Mouse (Mus musculus) embryonic facial prominence, embryonic 12.5 days (tissue): Measurements from ENCODE around the gene Agap3. TPM values are rescaled to one million over a fixed set of nuclear protein-coding genes. Genes with fewer than 3 reads are reported as not detected.

Experiments
- ATAC-seq: fragments of 200-750 bp; cut with Nextera tagmentation; 2 replicates; pipeline ENCODE4 v1.8.0; 2017; ENCODE audit not compliant: insufficient number of reproducible peaks, insufficient read depth, low FRiP score, low TSS enrichment
- H3K27ac ChIP-seq: fragments of 300-500 bp; sonication (generic); 2 replicates; pipeline ENCODE4 v1.5.1; 2016; ENCODE audit warnings: mild to moderate bottlenecking
- H3K27me3 ChIP-seq: fragments of 300-500 bp; sonication (generic); 2 replicates; pipeline ENCODE4 v1.6.1; 2016; ENCODE audit warnings: mild to moderate bottlenecking, moderate library complexity
- H3K36me3 ChIP-seq: fragments of 300-500 bp; sonication (generic); 2 replicates; pipeline ENCODE4 v1.6.1; 2016; ENCODE audit warnings: mild to moderate bottlenecking
- H3K4me1 ChIP-seq: fragments of 300-500 bp; sonication (generic); 2 replicates; pipeline ENCODE4 v1.6.1; 2016
- H3K4me2 ChIP-seq: fragments of 300-500 bp; sonication (generic); replicated peaks from 2 replicates; pipeline ENCODE4 v1.6.1; 2016; ENCODE audit warnings: mild to moderate bottlenecking, moderate library complexity
- H3K4me3 ChIP-seq: fragments of 300-500 bp; sonication (generic); 2 replicates; pipeline ENCODE4 v1.5.1; 2016; ENCODE audit warnings: mild to moderate bottlenecking
- H3K9ac ChIP-seq: fragments of 300-500 bp; sonication (generic); 2 replicates; pipeline ENCODE4 v1.6.1; 2016; ENCODE audit warnings: mild to moderate bottlenecking, moderate library complexity
- H3K9me3 ChIP-seq: fragments of 300-500 bp; sonication (generic); 2 replicates; pipeline ENCODE4 v1.6.1; 2016; ENCODE audit warnings: mild to moderate bottlenecking, moderate library complexity
- WGBS: fragments of 180-500 bp; shearing (Covaris S2); methylation state at CpG from one replicate; pipeline ENCODE4 v1.1.7; 2016; 5-methylcytosine and 5-hydroxymethylcytosine counted together
- polyA plus RNA-seq: library from polyadenylated mRNA; unstranded; fragments of >200 nt; fragmentation: Nextera tagmentation; extraction: Ambion mirVana; gene quantifications from 2 replicates; pipeline ENCODE4 v1.2.1, GENCODE M21; 2016

Agap3 gene
- 52.4 and 68.6 TPM in 2 replicates for polyA plus RNA-seq

DNA sequence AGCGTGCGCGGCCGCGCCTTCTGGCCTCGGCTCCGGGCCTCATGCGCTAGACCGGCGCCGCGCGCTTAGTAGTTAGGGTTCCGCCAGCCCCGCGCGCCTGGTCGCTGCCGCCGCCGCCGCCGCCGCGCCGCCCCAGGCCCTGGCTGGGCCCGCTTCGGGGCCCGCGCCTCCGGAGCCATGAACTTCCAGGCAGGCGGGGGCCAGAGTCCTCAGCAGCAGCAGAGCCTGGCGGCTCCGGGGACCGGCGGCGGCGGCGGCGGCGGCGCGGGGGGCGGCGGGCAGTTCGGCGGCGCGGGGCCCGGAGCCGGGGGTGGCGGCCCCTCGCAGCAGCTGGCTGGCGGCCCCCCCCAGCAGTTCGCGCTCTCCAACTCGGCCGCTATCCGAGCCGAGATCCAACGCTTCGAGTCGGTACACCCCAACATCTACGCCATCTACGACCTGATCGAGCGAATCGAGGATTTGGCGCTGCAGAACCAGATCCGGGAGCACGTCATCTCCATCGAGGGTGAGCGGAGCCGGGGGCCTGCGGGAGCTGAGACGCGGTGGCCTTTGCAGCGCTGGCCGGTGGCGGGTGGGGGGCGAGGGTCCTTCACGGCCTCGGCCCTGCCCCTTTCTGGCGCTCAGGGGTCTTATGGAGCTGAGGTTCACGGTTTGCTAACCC, at the start of gene Agap3:
Gene Agap3 (plus strand): TSS at position 148 of the 661 bp plus-strand sequence.
- Histone ChIP-seq H3K9me3 (no peaks in the 10 kb centered on the region), H3K4me3 (peak within 1 kb of the TSS; percentile 84), H3K9ac (peak within 1 kb of the TSS; percentile 97), H3K27me3 (no peaks in the 10 kb centered on the region), H3K36me3 (peaks cover 2% of the 10 kb centered on the region; the same call in 1 of the 2 replicates), H3K4me1 (peaks cover 50% of the 10 kb centered on the region), H3K27ac (peak within 1 kb of the TSS; percentile 97), H3K4me2 (peak within 1 kb of the TSS; percentile 97)
- WGBS, result under 1% methylated on average over 76 of the region's 85 CpGs
- ATAC-seq, result peak; percentile 37; the same call in 1 of the 2 replicates

DNA sequence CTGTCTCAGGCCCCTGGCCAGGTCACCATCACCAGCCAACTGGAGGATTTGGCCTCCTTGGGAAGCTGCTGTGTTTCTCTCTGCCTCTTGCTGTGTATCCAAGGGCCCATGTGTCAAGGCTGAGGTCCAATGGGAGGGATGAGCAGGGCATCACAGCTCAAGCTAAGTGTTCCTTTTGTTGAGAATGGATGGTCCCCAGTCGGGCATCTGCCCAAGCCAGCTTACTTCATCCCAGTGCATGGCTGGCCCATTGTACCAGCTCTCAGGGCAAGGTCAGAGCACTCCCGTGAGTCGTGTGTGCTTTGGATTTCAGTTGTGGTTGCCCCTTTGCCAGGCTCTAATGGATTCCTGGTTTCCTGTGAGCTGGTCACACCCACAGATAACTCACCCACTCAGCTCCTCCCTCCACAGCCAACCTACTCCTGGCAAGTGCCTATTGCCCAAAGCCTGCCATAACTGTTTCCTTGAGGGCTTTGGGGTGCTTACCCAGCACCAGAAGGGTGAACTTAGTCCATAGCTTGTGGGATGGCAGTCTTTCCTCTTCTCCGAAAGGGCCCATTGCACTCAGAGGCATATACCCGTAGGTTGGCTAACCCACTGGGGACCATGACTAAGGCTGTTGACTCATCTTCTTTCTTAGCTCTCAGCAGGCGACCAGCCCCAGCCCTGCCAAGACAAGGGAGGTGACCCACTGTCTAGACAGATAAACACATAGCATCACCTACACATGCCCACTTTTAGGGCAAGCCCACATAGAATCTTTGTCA, 47.2 kb upstream of the Agap3 start:
- peaks cover 45% of the 10 kb centered on the region for H3K36me3 ChIP-seq
- ATAC-seq, result no peak
- 82% methylated on average over 6 of the region's 6 CpGs for WGBS

DNA sequence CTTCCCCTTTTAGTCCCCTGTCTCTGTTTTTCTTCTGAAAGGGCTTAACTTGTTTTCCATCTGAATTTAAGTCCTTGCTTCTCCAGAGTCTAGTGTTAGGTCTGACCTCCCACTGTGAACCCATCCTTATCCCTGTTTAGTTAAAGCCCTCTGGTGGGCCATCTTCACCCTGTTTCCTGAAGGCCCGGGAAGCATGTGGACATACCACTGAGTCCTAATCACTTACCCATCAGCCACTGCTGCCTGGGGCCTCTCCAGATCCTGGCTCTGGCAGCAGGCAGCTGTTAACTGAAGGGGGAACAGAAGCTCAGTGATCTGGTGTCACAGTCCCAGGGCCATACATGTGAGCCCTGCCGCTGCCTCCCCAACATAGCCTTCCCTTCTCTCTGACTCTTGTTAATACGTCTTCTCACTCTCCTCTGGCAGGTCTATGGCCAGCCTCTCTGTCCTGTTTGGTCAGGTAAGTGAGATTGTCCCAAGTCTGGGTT, 46.5 kb upstream of the Agap3 start:
- H3K27ac ChIP-seq, result no peak overlapping the region
- no peak overlapping the region for H3K4me2 ChIP-seq
- no peak overlapping the region for H3K4me3 ChIP-seq
- H3K9ac ChIP-seq, result no peak overlapping the region
- no peaks in the 10 kb centered on the region for H3K4me1 ChIP-seq
- no peak for ATAC-seq
- no peaks in the 10 kb centered on the region for H3K9me3 ChIP-seq
- WGBS, result 78% methylated on average over 3 of the region's 3 CpGs
- H3K36me3 ChIP-seq, result peaks cover 42% of the 10 kb centered on the region
- H3K27me3 ChIP-seq, result no peaks in the 10 kb centered on the region

More for the DNA sequence above, 47.2 kb upstream of the Agap3 start:
- H3K4me3 ChIP-seq, result no peak overlapping the region
- H3K9ac ChIP-seq, result no peak overlapping the region
- H3K4me2 ChIP-seq, result no peak overlapping the region
- no peaks in the 10 kb centered on the region for H3K9me3 ChIP-seq
- H3K4me1 ChIP-seq, result no peaks in the 10 kb centered on the region
- H3K27me3 ChIP-seq, result no peaks in the 10 kb centered on the region
- no peak overlapping the region for H3K27ac ChIP-seq

DNA sequence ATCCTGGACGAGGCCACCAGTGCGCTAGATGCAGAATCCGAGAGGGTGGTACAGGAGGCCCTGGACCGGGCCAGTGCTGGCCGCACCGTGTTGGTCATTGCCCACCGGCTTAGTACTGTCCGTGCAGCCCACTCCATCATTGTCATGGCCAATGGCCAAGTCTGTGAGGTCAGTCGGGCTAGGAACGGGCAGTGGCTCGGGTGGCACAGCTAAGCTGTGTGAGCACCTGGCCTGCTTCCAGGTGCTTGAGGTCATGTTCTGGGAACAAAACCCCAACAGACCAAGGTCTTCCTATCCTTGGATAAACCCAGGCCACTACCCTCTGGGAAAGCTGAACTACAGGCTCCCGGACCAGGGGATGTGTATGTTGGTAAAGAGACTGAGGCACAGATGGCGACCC, 43.3 kb upstream of the Agap3 start:
- Histone ChIP-seq H3K36me3 (peaks cover 28% of the 10 kb centered on the region), H3K9me3 (no peaks in the 10 kb centered on the region), H3K4me3 (no peak overlapping the region), H3K9ac (no peak overlapping the region), H3K27ac (no peak overlapping the region), H3K4me2 (no peak overlapping the region), H3K27me3 (no peaks in the 10 kb centered on the region), H3K4me1 (peaks cover 11% of the 10 kb centered on the region)
- WGBS, result 93% methylated on average over 13 of the region's 13 CpGs
- ATAC-seq, result no peak

DNA sequence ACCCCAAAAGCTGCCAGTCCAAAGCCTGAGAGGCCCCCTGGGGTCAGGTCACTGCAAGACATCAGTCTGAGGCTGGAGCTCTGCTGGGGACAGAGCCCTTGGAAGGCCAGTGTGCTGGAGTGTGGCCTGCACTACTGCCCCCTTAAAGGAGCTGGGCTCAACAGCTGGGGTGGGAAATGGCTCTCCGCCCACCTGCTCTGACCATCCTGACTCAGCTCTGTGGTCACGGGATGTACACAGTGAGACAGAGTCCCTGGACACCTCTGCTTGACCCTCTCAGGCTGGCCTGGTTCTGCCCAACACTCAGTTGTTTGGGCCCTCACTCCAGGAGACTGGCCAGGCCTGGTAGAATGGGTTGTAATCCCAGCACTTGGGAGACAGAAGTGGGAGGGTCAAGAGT, 42.5 kb upstream of the Agap3 start:
- no peaks in the 10 kb centered on the region for H3K27me3 ChIP-seq
- no peak overlapping the region for H3K27ac ChIP-seq
- no peak overlapping the region for H3K9ac ChIP-seq
- no peak overlapping the region for H3K4me2 ChIP-seq
- H3K36me3 ChIP-seq, result peaks cover 26% of the 10 kb centered on the region
- WGBS, result 75% methylated on average over 2 of the region's 2 CpGs
- H3K4me1 ChIP-seq, result peaks cover 15% of the 10 kb centered on the region
- H3K4me3 ChIP-seq, result no peak overlapping the region
- no peaks in the 10 kb centered on the region for H3K9me3 ChIP-seq
- no peak for ATAC-seq

DNA sequence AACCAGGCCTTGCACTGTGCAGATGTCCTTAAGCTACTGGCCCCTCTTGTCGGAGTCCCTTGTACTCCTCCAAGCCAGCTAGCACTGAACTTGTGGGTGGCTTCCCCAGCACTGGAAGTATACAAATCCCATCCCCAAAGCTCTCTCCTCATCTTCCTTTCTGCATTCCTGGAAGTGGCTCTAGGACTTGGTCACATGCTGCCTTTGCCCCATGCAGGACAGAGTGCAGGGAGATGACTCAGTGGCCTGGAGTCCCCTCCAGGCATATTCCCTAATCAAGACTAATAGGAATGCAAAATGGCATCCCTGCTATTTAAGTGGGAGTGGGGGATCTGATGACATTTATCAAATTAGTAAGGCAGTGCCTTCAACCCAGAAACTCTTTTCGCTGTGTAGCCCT, 39.9 kb upstream of the Agap3 start:
- no peak overlapping the region for H3K4me2 ChIP-seq
- H3K4me3 ChIP-seq, result no peak overlapping the region
- peaks cover 9% of the 10 kb centered on the region; the same call in 1 of the 2 replicates for H3K36me3 ChIP-seq
- H3K9ac ChIP-seq, result no peak overlapping the region
- H3K27me3 ChIP-seq, result no peaks in the 10 kb centered on the region
- no peak for ATAC-seq
- peaks cover 20% of the 10 kb centered on the region for H3K4me1 ChIP-seq
- H3K27ac ChIP-seq, result no peak overlapping the region
- WGBS, result 88% methylated on average over 2 of the region's 2 CpGs
- no peaks in the 10 kb centered on the region for H3K9me3 ChIP-seq

DNA sequence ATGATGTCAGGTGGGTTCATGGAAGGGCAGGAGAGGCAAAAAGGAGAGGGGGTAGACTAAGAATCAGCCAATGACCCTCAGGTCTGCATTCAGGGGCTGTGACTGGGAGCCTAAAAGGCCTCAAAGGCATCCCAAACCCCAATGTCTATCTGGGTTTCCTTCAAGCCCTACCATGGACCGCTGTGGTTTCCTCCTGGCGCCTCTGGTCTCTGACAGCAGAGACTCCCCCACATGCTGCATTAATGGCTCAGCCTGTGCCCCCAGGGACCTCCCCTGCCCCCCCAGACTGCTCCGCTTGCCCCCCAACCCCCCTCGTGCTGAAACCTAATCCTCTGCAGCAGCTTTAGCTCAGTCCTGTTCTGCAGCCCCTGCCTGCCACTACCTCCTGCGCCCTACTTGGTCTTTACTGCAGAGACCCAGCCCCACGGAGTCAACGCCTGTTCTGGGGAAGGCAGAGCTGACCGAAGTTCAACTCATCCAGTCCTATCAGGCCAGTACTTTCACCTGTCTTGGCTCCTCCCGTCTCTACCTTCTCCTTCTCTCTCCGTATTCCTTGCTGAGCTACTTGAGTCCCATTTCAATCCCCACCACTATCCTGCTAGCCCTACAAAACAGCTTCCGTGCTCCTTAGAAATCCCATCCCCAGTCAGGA, 38.8 kb upstream of the Agap3 start, which contains the start of gene Asic3:
Gene Asic3 (plus strand): TSS at position 351 of the 652 bp plus-strand sequence.
- H3K4me1 ChIP-seq, result peaks cover 20% of the 10 kb centered on the region
- peaks cover 8% of the 10 kb centered on the region for H3K36me3 ChIP-seq
- WGBS, result 31% methylated on average over 11 of the region's 11 CpGs
- no peak within 1 kb of the TSS; the same call in 1 of the 2 replicates for H3K9ac ChIP-seq
- H3K9me3 ChIP-seq, result no peaks in the 10 kb centered on the region
- peak within 1 kb of the TSS; percentile 69 for H3K27ac ChIP-seq
- H3K4me3 ChIP-seq, result 0 out of 2 replicates have a peak within 1 kb of the TSS, but pooled peaks have one; percentile 10
- H3K4me2 ChIP-seq, result peak within 1 kb of the TSS; percentile 32
- no peaks in the 10 kb centered on the region for H3K27me3 ChIP-seq
- ATAC-seq, result no peak

DNA sequence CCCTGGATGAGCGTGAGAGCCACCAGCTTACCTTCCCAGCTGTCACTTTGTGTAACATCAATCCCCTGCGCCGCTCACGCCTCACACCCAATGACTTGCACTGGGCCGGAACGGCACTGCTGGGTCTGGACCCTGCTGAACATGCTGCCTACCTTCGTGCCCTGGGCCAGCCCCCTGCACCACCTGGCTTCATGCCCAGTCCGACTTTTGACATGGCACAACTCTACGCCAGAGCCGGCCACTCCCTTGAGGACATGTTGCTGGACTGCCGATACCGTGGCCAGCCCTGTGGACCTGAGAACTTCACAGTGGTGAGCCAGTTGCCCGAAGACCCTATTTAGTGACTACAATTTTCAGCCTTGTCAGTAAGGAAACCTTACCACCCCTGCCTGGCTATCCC, 38.0 kb upstream of the Agap3 start:
- Histone ChIP-seq H3K27ac (no peak overlapping the region), H3K9ac (no peak overlapping the region), H3K27me3 (no peaks in the 10 kb centered on the region), H3K36me3 (peaks cover 14% of the 10 kb centered on the region), H3K4me3 (0 out of 2 replicates have a peak overlapping the region, but pooled peaks have one; percentile 10), H3K4me2 (peak overlapping the region; percentile 32), H3K9me3 (no peaks in the 10 kb centered on the region), H3K4me1 (peaks cover 20% of the 10 kb centered on the region)
- WGBS, result 79% methylated on average over 13 of the region's 13 CpGs
- ATAC-seq, result 0 out of 2 replicates have a peak, but pooled peaks have one; percentile 17

DNA sequence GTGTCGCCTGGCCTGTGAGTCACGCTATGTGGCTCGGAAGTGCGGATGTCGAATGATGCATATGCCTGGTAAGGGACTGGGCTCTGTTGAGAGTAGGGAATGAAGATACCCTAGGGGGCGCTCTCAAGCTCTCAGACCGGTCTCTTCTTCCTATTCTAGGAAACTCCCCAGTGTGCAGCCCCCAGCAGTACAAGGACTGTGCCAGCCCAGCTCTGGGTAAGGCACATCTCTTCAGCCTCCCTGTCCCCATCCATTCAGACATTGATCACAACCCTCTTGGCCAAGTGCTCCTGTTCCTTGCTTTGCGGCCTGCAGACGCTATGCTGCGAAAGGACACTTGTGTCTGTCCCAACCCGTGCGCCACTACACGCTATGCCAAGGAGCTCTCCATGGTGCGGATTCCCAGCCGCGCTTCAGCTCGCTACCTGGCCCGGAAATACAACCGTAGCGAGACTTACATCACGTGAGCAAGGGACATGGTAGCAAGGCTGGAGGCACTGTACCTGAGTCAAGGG, 35.7 kb upstream of the Agap3 start:
- H3K4me3 ChIP-seq, result no peak overlapping the region
- peak; percentile 61 for ATAC-seq
- no peaks in the 10 kb centered on the region for H3K27me3 ChIP-seq
- H3K27ac ChIP-seq, result no peak overlapping the region
- H3K4me1 ChIP-seq, result peaks cover 20% of the 10 kb centered on the region
- H3K36me3 ChIP-seq, result peaks cover 36% of the 10 kb centered on the region
- no peak overlapping the region for H3K4me2 ChIP-seq
- 1% methylated on average over 21 of the region's 21 CpGs for WGBS
- no peaks in the 10 kb centered on the region for H3K9me3 ChIP-seq
- no peak overlapping the region for H3K9ac ChIP-seq

DNA sequence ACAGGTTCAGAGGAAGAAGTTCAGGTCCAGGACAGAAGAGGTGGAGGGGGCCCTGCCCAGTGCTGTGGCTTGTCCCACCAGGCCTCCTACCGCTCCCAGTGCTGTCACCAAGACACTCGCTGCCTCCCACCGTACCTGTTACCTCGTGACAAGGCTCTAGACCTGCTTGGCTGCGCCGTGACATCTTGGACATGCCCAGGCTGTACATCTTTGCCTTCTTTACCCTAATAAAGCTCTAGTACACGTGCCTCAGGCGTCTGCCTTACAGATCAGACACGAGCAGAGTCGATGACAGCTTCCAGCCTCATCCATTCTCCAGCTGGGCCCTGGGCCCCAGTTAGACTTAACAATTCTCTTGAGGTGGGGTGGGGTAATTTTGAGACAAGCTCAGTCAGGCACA, 34.4 kb upstream of the Agap3 start:
- no peaks in the 10 kb centered on the region for H3K27me3 ChIP-seq
- H3K4me1 ChIP-seq, result peaks cover 25% of the 10 kb centered on the region
- no peak overlapping the region for H3K27ac ChIP-seq
- no peak overlapping the region for H3K4me3 ChIP-seq
- no peak overlapping the region for H3K9ac ChIP-seq
- no peak for ATAC-seq
- WGBS, result 89% methylated on average over 10 of the region's 10 CpGs
- H3K36me3 ChIP-seq, result peaks cover 37% of the 10 kb centered on the region
- H3K4me2 ChIP-seq, result no peak overlapping the region
- no peaks in the 10 kb centered on the region for H3K9me3 ChIP-seq

DNA sequence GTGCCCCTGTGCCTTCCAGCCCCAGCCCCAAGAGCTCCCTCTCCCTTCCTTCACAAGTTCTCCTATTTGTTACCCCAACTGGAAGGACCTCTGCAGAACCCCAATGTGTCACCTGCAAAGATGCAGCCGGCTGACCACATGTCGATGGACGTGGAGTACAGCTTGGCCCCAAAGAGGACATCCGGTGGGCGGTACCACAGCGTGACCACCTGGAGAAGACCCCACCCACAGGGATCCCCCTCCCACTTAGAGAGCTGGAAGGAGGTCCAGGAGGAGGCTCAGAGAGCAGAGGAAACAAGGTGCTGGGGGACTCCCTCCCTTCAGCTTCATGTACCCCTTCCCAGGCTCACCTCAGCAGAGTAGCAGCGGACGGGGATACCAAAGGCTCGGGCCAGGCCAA, 31.6 kb upstream of the Agap3 start:
- Histone ChIP-seq H3K4me1 (peaks cover 21% of the 10 kb centered on the region), H3K9ac (no peak overlapping the region), H3K27me3 (no peaks in the 10 kb centered on the region), H3K4me2 (no peak overlapping the region), H3K36me3 (peaks cover 37% of the 10 kb centered on the region), H3K27ac (no peak overlapping the region), H3K4me3 (no peak overlapping the region), H3K9me3 (no peaks in the 10 kb centered on the region)
- no peak for ATAC-seq
- 86% methylated on average over 9 of the region's 9 CpGs for WGBS
